Mouse (Mus musculus): ENCODE results near the gene Snx14.

DNA sequence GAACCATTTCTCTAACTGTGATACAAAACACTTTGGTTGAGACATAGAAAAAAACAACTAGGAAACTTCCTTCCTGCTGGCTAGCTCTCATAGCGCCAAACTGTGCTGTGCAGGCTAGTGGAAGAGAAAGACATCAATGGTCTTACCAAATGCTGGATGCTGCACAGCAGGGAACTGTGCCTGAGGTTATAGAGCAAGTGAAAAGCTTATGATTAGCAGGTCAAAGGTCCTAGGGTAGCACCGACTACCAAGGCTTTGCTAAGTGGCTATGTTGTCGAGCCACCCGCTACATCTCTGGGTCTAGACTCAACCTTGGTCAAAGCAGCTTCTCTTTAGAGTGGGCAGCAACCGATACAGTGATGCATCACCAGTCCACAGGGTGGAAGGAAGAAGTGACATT is 49.9 kb downstream of the Snx14 start:
- no peak for TF ChIP-seq CTCF (IDR thresholded peaks at IDR 0.05 in 2 of 3, conservative IDR thresholded peaks at IDR 0.05 in 1 of 3; ENCODE audit: control insufficient read depth in 1 of 3, insufficient read depth in 1 of 3, low read depth in 2 of 3, low read length in 3 of 3, poor library complexity in 1 of 3, severe bottlenecking in 1 of 3)
- no peak for TF ChIP-seq JUND (IDR thresholded peaks at IDR 0.05; ENCODE audit: low read depth, low read length)
- TF ChIP-seq MAX (IDR thresholded peaks at IDR 0.05; ENCODE audit: low read length) = no peak
- no peak for TF ChIP-seq CHD2 (IDR thresholded peaks at IDR 0.05; ENCODE audit: low read length)
